Mouse (Mus musculus) kidney, adult 2 months (tissue): ENCODE data around the gene 1110059E24Rik. TPM values are rescaled to one million over a fixed set of nuclear protein-coding genes. Genes with fewer than 3 reads are reported as not detected.
"Not testable (repeated sequence)": the region's sequence is repeated elsewhere in the genome, so short reads cannot be mapped to it uniquely, and the experiment has no call there.

Source experiments
- DNase-seq: peaks from one replicate; pipeline ENCODE4 v3.0.0; 2021
- H3K27ac ChIP-seq: fragments of 200-500 bp; 2 replicates; pipeline ENCODE4 v1.5.1; 2012; ENCODE audit warnings: low read depth, low read length, control low read depth, inconsistent platforms; ENCODE audit not compliant: insufficient read depth
- H3K27me3 ChIP-seq: fragments of 200-500 bp; replicated peaks from 2 replicates; pipeline ENCODE4 v1.6.1; 2012; ENCODE audit warnings: mild to moderate bottlenecking, moderate library complexity, low read length, inconsistent platforms; ENCODE audit not compliant: control insufficient read depth, insufficient read depth
- H3K36me3 ChIP-seq: fragments of 200-500 bp; 2 replicates; pipeline ENCODE4 v1.6.1; 2012; ENCODE audit warnings: mild to moderate bottlenecking, moderate library complexity, low read length, inconsistent platforms; ENCODE audit not compliant: control insufficient read depth, insufficient read depth
- H3K4me1 ChIP-seq: fragments of 200-500 bp; 2 replicates; pipeline ENCODE4 v1.6.1; 2011; ENCODE audit warnings: low read length; ENCODE audit not compliant: control insufficient read depth, insufficient read depth
- H3K4me3 ChIP-seq: fragments of 200-500 bp; 2 replicates; pipeline ENCODE4 v1.5.1; 2011; ENCODE audit warnings: mild to moderate bottlenecking, low read depth, low read length, control low read depth; ENCODE audit not compliant: insufficient read depth
- CTCF ChIP-seq: fragments of 200-500 bp; conservative IDR thresholded peaks from 2 replicates; pipeline ENCODE4 v1.5.1; 2011; ENCODE audit warnings: low read depth, mild to moderate bottlenecking, control low read depth, low read length, moderate library complexity, mixed read lengths; ENCODE audit not compliant: insufficient read depth, insufficient read length
- POLR2A ChIP-seq: fragments of 200-500 bp; IDR thresholded peaks from one replicate; pipeline ENCODE4 v1.6.1; 2011; ENCODE audit warnings: low read depth, low read length, control low read depth
- WGBS: fragments of 180-500 bp; shearing (Covaris S2); methylation state at CpG from one replicate; pipeline ENCODE4 v1.1.7; 2018; 5-methylcytosine and 5-hydroxymethylcytosine counted together
- polyA plus RNA-seq: library from polyadenylated mRNA; depleted of rRNA; stranded (reverse); fragments of >200 nt; gene quantifications from 2 replicates; pipeline ENCODE4 v1.2.3, GENCODE M21; 2012

The 1110059E24Rik gene
- polyA plus RNA-seq, 1 experiment = 7.3 TPM

GRCm38 (mm10) chr19:21605294-21605693 is 47.5 kb downstream of the 1110059E24Rik start:
- H3K4me1 ChIP-seq = no peaks in the 10 kb centered on the region
- H3K27me3 ChIP-seq = no peaks in the 10 kb centered on the region
- WGBS = 83% methylated on average over 3 of the region's 3 CpGs
- no peak overlapping the region for H3K27ac ChIP-seq
- DNase-seq = no peak
- no peaks in the 10 kb centered on the region for H3K36me3 ChIP-seq
- no peak overlapping the region for H3K4me3 ChIP-seq
- no peak for TF ChIP-seq POLR2A
- no peak for TF ChIP-seq CTCF

GRCm38 (mm10) chr19:21603836-21604235 is 48.9 kb downstream of the 1110059E24Rik start:
- TF ChIP-seq CTCF (no peak), POLR2A (no peak)
- peak; percentile 38 for DNase-seq

GRCm38 (mm10) chr19:21601541-21602101 is 51.2 kb downstream of the 1110059E24Rik start:
- no peak for DNase-seq
- Histone ChIP-seq H3K27ac (no peak overlapping the region), H3K4me3 (no peak overlapping the region), H3K27me3 (no peaks in the 10 kb centered on the region), H3K4me1 (peaks cover 9% of the 10 kb centered on the region), H3K36me3 (peaks cover 2% of the 10 kb centered on the region; the same call in 1 of the 2 replicates)
- TF ChIP-seq POLR2A = no peak
- TF ChIP-seq CTCF = no peak
- 65% methylated on average over 3 of the region's 3 CpGs for WGBS

More at GRCm38 (mm10) chr19:21603836-21604235, 48.9 kb downstream of the 1110059E24Rik start:
- Histone ChIP-seq H3K27ac (no peak overlapping the region), H3K4me3 (no peak overlapping the region), H3K27me3 (no peaks in the 10 kb centered on the region), H3K4me1 (peaks cover 8% of the 10 kb centered on the region), H3K36me3 (no peaks in the 10 kb centered on the region)
- WGBS = 47% methylated on average over 3 of the region's 3 CpGs

- no peak for TF ChIP-seq POLR2A
- no peak for TF ChIP-seq CTCF
- WGBS = 48% methylated on average over 8 of the region's 8 CpGs
- Histone ChIP-seq H3K4me3 (no peak overlapping the region), H3K4me1 (peaks cover 9% of the 10 kb centered on the region), H3K27ac (peak overlapping the region; percentile 50; the same call in 1 of the 2 replicates), H3K27me3 (no peaks in the 10 kb centered on the region), H3K36me3 (peaks cover 5% of the 10 kb centered on the region; the same call in 1 of the 2 replicates)
- peak; percentile 13 for DNase-seq
These were observed 54.0 kb downstream of the 1110059E24Rik start for GRCm38 (mm10) chr19:21598659-21599352.

GRCm38 (mm10) chr19:21594676-21595075 is 58.1 kb downstream of the 1110059E24Rik start:
- Histone ChIP-seq H3K4me1 (peaks cover 9% of the 10 kb centered on the region), H3K27ac (no peak overlapping the region), H3K4me3 (no peak overlapping the region), H3K36me3 (peaks cover 6% of the 10 kb centered on the region; the same call in 1 of the 2 replicates), H3K27me3 (no peaks in the 10 kb centered on the region)
- 95% methylated on average over 1 of the region's 1 CpGs for WGBS
- DNase-seq = no peak
- TF ChIP-seq POLR2A = no peak
- no peak for TF ChIP-seq CTCF

GRCm38 (mm10) chr19:21592216-21592615 is 60.6 kb downstream of the 1110059E24Rik start:
- WGBS = 80% methylated on average over 5 of the region's 5 CpGs
- H3K27me3 ChIP-seq, H3K4me1 ChIP-seq, H3K36me3 ChIP-seq, H3K27ac ChIP-seq, DNase-seq, H3K4me3 ChIP-seq: not testable (repeated sequence)

- Histone ChIP-seq H3K36me3 (0 out of 2 replicates have a peak, but pooled peaks cover 1% of the 10 kb centered on the region), H3K4me3 (no peak overlapping the region), H3K27ac (no peak overlapping the region), H3K27me3 (no peaks in the 10 kb centered on the region), H3K4me1 (no peaks in the 10 kb centered on the region)
- TF ChIP-seq CTCF (no peak), POLR2A (no peak)
- DNase-seq = no peak
- WGBS = 95% methylated on average over 1 of the region's 1 CpGs
These were observed 62.9 kb downstream of the 1110059E24Rik start for GRCm38 (mm10) chr19:21589888-21590287.
